Comparison of ENCODE assay signal across 9 mouse cellular contexts in genomic region chr4:150757291-150757741, GRCm38 (mm10).
DNase-seq lines count a peak whose midpoint lies in the region; ATAC-seq lines count a peak whose summit lies in the region.
"Had no signal": no experiment of that assay in that cellular context is flagged by ENCODE, and none has a peak within 500 bp of the region (broad histone marks: within the 10 kb centered on the region; RNA-seq: fewer than 3 reads in every experiment).

No protein-coding gene starts in this region.

- ATAC-seq in kidney, embryonic 15.5 days (replicated peaks; ENCODE audit: low FRiP score): peak; percentile 33; the same call in 1 of the 2 replicates
- ATAC-seq in midbrain, embryonic 15.5 days (replicated peaks): no peak
- ATAC-seq: Patski had no signal

- peaks cover 26% of the 10 kb centered on the region for H3K4me1 ChIP-seq in kidney, embryonic 15.5 days
- peaks cover 37% of the 10 kb centered on the region for H3K4me1 ChIP-seq in limb, embryonic 10.5 days
- peaks cover 18% of the 10 kb centered on the region for H3K4me1 ChIP-seq in midbrain, embryonic 15.5 days

- H3K4me2 ChIP-seq in kidney, embryonic 15.5 days: no peak overlapping the region
- H3K4me2 ChIP-seq in midbrain, embryonic 15.5 days: no peak overlapping the region

- no peak overlapping the region for H3K9ac ChIP-seq in kidney, embryonic 15.5 days
- H3K9ac ChIP-seq in midbrain, embryonic 15.5 days: no peak overlapping the region

- H3K9me3 ChIP-seq in kidney, embryonic 15.5 days (replicated peaks): no peaks in the 10 kb centered on the region
- H3K9me3 ChIP-seq in limb, embryonic 10.5 days (replicated peaks): no peaks in the 10 kb centered on the region
- no peaks in the 10 kb centered on the region for H3K9me3 ChIP-seq in midbrain, embryonic 15.5 days

- DNase-seq in kidney, adult 9 months: no peak
- peak; percentile 42 for DNase-seq in embryo, embryonic 9.5 days (ENCODE audit: extremely low spot score)
- no peak for DNase-seq in limb, embryonic 10.5 days (ENCODE audit: low spot score)
- no peak for DNase-seq in adrenal gland, postnatal 25 days
- no peak for DNase-seq in gastrocnemius, postnatal 4 days (ENCODE audit: low spot score in 2 of 2)
- no peak for DNase-seq in adrenal gland, adult 8-10 months

- H3K27me3 ChIP-seq in kidney, embryonic 15.5 days: no peaks in the 10 kb centered on the region
- H3K27me3 ChIP-seq in limb, embryonic 10.5 days (ENCODE audit: low read depth, poor library complexity, severe bottlenecking): no peaks in the 10 kb centered on the region
- H3K27me3 ChIP-seq in midbrain, embryonic 15.5 days (replicated peaks): no peaks in the 10 kb centered on the region
- H3K27me3 ChIP-seq: Patski had no signal

- no peak overlapping the region for H3K4me3 ChIP-seq in kidney, embryonic 15.5 days (replicated peaks)
- no peak overlapping the region for H3K4me3 ChIP-seq in limb, embryonic 10.5 days
- H3K4me3 ChIP-seq in midbrain, embryonic 15.5 days: no peak overlapping the region

- peak overlapping the region; percentile 92 for H3K27ac ChIP-seq in kidney, embryonic 15.5 days
- H3K27ac ChIP-seq in limb, embryonic 10.5 days: peak overlapping the region; percentile 90
- peak overlapping the region; percentile 78; the same call in 1 of the 2 replicates for H3K27ac ChIP-seq in midbrain, embryonic 15.5 days

- no peaks in the 10 kb centered on the region for H3K36me3 ChIP-seq in kidney, embryonic 15.5 days
- H3K36me3 ChIP-seq in limb, embryonic 10.5 days: no peaks in the 10 kb centered on the region
- H3K36me3 ChIP-seq in midbrain, embryonic 15.5 days (replicated peaks): no peaks in the 10 kb centered on the region

- 79% methylated on average over 10 of the region's 10 CpGs for WGBS in kidney, embryonic 15.5 days
- 75% methylated on average over 10 of the region's 10 CpGs for WGBS in limb, embryonic 10.5 days
- WGBS in midbrain, embryonic 15.5 days: 80% methylated on average over 10 of the region's 10 CpGs
